Mouse (Mus musculus) midbrain, embryonic 14.5 days (tissue): ENCODE results near the gene Zfp286. TPM values are rescaled to one million over a fixed set of nuclear protein-coding genes. Genes with fewer than 3 reads are reported as not detected.

Experiments used
- ATAC-seq: fragments of 200-750 bp; cut with Nextera tagmentation; 2 replicates; pipeline ENCODE4 v1.8.0; 2017; ENCODE audit warnings: moderate number of reproducible peaks, moderate library complexity; ENCODE audit not compliant: low FRiP score, low TSS enrichment
- DNase-seq: peaks from one replicate; pipeline ENCODE4 v3.0.0-alpha.2; 2015
- H3K27ac ChIP-seq: fragments of 300-500 bp; sonication (generic); replicated peaks from 2 replicates; pipeline ENCODE4 v1.5.1; 2014; ENCODE audit warnings: mild to moderate bottlenecking, low read depth, low read length, moderate library complexity
- H3K27me3 ChIP-seq: fragments of 300-500 bp; sonication (generic); 2 replicates; pipeline ENCODE4 v1.6.1; 2014; ENCODE audit warnings: low read length, control low read depth, mixed read lengths; ENCODE audit not compliant: control insufficient read depth, insufficient read depth
- H3K36me3 ChIP-seq: fragments of 300-500 bp; sonication (generic); 2 replicates; pipeline ENCODE4 v1.6.1; 2014; ENCODE audit warnings: low read length, control low read depth; ENCODE audit not compliant: control insufficient read depth, insufficient read depth
- H3K4me1 ChIP-seq: fragments of 300-500 bp; sonication (generic); 2 replicates; pipeline ENCODE4 v1.6.1; 2014; ENCODE audit warnings: mild to moderate bottlenecking, antibody characterized with exemption, low read length, control low read depth; ENCODE audit not compliant: control insufficient read depth, insufficient read depth
- H3K4me2 ChIP-seq: fragments of 300-500 bp; sonication (generic); 2 replicates; pipeline ENCODE4 v1.6.1; 2014; ENCODE audit warnings: mild to moderate bottlenecking, low read length, moderate library complexity
- H3K4me3 ChIP-seq: fragments of 300-500 bp; sonication (generic); replicated peaks from 2 replicates; pipeline ENCODE4 v1.5.1; 2014; ENCODE audit warnings: low read depth, low read length
- H3K9ac ChIP-seq: fragments of 300-500 bp; sonication (generic); replicated peaks from 2 replicates; pipeline ENCODE4 v1.6.1; 2014; ENCODE audit warnings: mild to moderate bottlenecking, low read length, moderate library complexity
- H3K9me3 ChIP-seq: fragments of 300-500 bp; sonication (generic); 2 replicates; pipeline ENCODE4 v1.6.1; 2016; ENCODE audit warnings: low read length, control low read depth, mixed read lengths; ENCODE audit not compliant: control insufficient read depth
- WGBS: fragments of 180-500 bp; shearing (Covaris S2); extraction: QIAGEN DNeasy Blood & Tissue Kit; methylation state at CpG from one replicate; pipeline ENCODE4 v1.1.7; 2014; 5-methylcytosine and 5-hydroxymethylcytosine counted together
- polyA plus RNA-seq: library from polyadenylated mRNA; unstranded; fragments of >200 nt; fragmentation: Nextera tagmentation; extraction: Ambion mirVana; gene quantifications from 2 replicates; pipeline ENCODE4 v1.2.1, GENCODE M21; 2014

Zfp286 gene
- polyA plus RNA-seq, 1 experiment from 2014 or later: 32.5 TPM

GRCm38 (mm10) chr11:62744103-62744502 lies 45.2 kb downstream of the Zfp286 start:
- DNase-seq (peak; percentile 88), ATAC-seq (no peak)
- Histone ChIP-seq H3K27ac (no peak overlapping the region), H3K9ac (no peak overlapping the region), H3K27me3 (no peaks in the 10 kb centered on the region), H3K4me2 (no peak overlapping the region), H3K36me3 (no peaks in the 10 kb centered on the region), H3K9me3 (no peaks in the 10 kb centered on the region), H3K4me1 (no peaks in the 10 kb centered on the region), H3K4me3 (no peak overlapping the region)
- WGBS: 51% methylated on average over 5 of the region's 5 CpGs

- Histone ChIP-seq H3K36me3 (no peaks in the 10 kb centered on the region), H3K9me3 (no peaks in the 10 kb centered on the region), H3K4me1 (no peaks in the 10 kb centered on the region), H3K27me3 (no peaks in the 10 kb centered on the region), H3K9ac (no peak overlapping the region), H3K4me2 (no peak overlapping the region), H3K4me3 (no peak overlapping the region), H3K27ac (no peak overlapping the region)
- 87% methylated on average over 10 of the region's 10 CpGs for WGBS
- DNase-seq (no peak), ATAC-seq (no peak)
Observed at GRCm38 (mm10) chr11:62742261-62742957, 46.9 kb downstream of the Zfp286 start.

- ATAC-seq (no peak), DNase-seq (no peak)
- Histone ChIP-seq H3K27me3 (no peaks in the 10 kb centered on the region), H3K27ac (no peak overlapping the region), H3K36me3 (no peaks in the 10 kb centered on the region), H3K4me3 (no peak overlapping the region), H3K9ac (no peak overlapping the region), H3K4me2 (no peak overlapping the region), H3K9me3 (no peaks in the 10 kb centered on the region), H3K4me1 (no peaks in the 10 kb centered on the region)
- WGBS: 89% methylated on average over 2 of the region's 2 CpGs
Observed at GRCm38 (mm10) chr11:62741186-62741585, 48.1 kb downstream of the Zfp286 start.

- 91% methylated on average over 3 of the region's 3 CpGs for WGBS
- H3K4me2 ChIP-seq: no peak overlapping the region
- no peaks in the 10 kb centered on the region for H3K9me3 ChIP-seq
- no peak for DNase-seq
- no peak overlapping the region for H3K4me3 ChIP-seq
- no peaks in the 10 kb centered on the region for H3K27me3 ChIP-seq
- H3K27ac ChIP-seq: no peak overlapping the region
- no peak for ATAC-seq
- no peak overlapping the region for H3K9ac ChIP-seq
- peaks cover 12% of the 10 kb centered on the region for H3K36me3 ChIP-seq
- H3K4me1 ChIP-seq: peaks cover 13% of the 10 kb centered on the region
Observed at GRCm38 (mm10) chr11:62732665-62733064, 56.6 kb downstream of the Zfp286 start.

- H3K9ac ChIP-seq: no peak overlapping the region; the same call in 1 of the 2 replicates
- H3K4me3 ChIP-seq: peak overlapping the region; percentile 90
- H3K9me3 ChIP-seq: no peaks in the 10 kb centered on the region
- DNase-seq: no peak
- H3K4me2 ChIP-seq: peak overlapping the region; percentile 70
- peak; percentile 29; the same call in 1 of the 2 replicates for ATAC-seq
- no peaks in the 10 kb centered on the region for H3K27me3 ChIP-seq
- peak overlapping the region; percentile 97 for H3K27ac ChIP-seq
- peaks cover 18% of the 10 kb centered on the region for H3K36me3 ChIP-seq
- peaks cover 13% of the 10 kb centered on the region for H3K4me1 ChIP-seq
- WGBS: 4% methylated on average over 5 of the region's 5 CpGs
Observed at GRCm38 (mm10) chr11:62732022-62732387, 57.3 kb downstream of the Zfp286 start.

GRCm38 (mm10) chr11:62731311-62732021 lies 57.8 kb downstream of the Zfp286 start, which contains the start of gene Zfp287:
Gene Zfp287 (minus strand): TSS chr11:62731905.
- under 1% methylated on average over 48 of the region's 48 CpGs for WGBS
- H3K9me3 ChIP-seq: no peaks in the 10 kb centered on the region
- peak within 1 kb of the TSS; percentile 70 for H3K4me2 ChIP-seq
- DNase-seq (peak; percentile 98), ATAC-seq (peak; percentile 98)
- H3K4me3 ChIP-seq: peak within 1 kb of the TSS; percentile 90
- H3K9ac ChIP-seq: peak within 1 kb of the TSS; percentile 88
- no peaks in the 10 kb centered on the region for H3K27me3 ChIP-seq
- H3K27ac ChIP-seq: peak within 1 kb of the TSS; percentile 97
- H3K36me3 ChIP-seq: peaks cover 19% of the 10 kb centered on the region
- H3K4me1 ChIP-seq: peaks cover 13% of the 10 kb centered on the region

GRCm38 (mm10) chr11:62728276-62728675 lies 61.0 kb downstream of the Zfp286 start:
- ATAC-seq: no peak
- no peaks in the 10 kb centered on the region for H3K27me3 ChIP-seq
- 96% methylated on average over 8 of the region's 8 CpGs for WGBS
- peaks cover 13% of the 10 kb centered on the region for H3K4me1 ChIP-seq
- DNase-seq: no peak
- H3K9ac ChIP-seq: no peak overlapping the region
- H3K4me2 ChIP-seq: no peak overlapping the region
- H3K4me3 ChIP-seq: no peak overlapping the region
- H3K36me3 ChIP-seq: peaks cover 50% of the 10 kb centered on the region
- no peak overlapping the region for H3K27ac ChIP-seq
- no peaks in the 10 kb centered on the region for H3K9me3 ChIP-seq

- DNase-seq (no peak), ATAC-seq (no peak)
- Histone ChIP-seq H3K36me3 (peaks cover 62% of the 10 kb centered on the region), H3K9me3 (no peaks in the 10 kb centered on the region), H3K9ac (no peak overlapping the region), H3K27me3 (no peaks in the 10 kb centered on the region), H3K4me2 (no peak overlapping the region), H3K4me3 (no peak overlapping the region), H3K4me1 (no peaks in the 10 kb centered on the region), H3K27ac (no peak overlapping the region)
- WGBS: 88% methylated on average over 5 of the region's 5 CpGs
Observed at GRCm38 (mm10) chr11:62710657-62711056, 78.6 kb downstream of the Zfp286 start.

GRCm38 (mm10) chr11:62708252-62708651 lies 81.0 kb downstream of the Zfp286 start:
- DNase-seq (no peak), ATAC-seq (no peak)
- 80% methylated on average over 7 of the region's 7 CpGs for WGBS
- peaks cover 42% of the 10 kb centered on the region for H3K36me3 ChIP-seq
- H3K4me3 ChIP-seq: no peak overlapping the region
- H3K27me3 ChIP-seq: no peaks in the 10 kb centered on the region
- H3K9me3 ChIP-seq: no peaks in the 10 kb centered on the region
- H3K4me1 ChIP-seq: no peaks in the 10 kb centered on the region
- no peak overlapping the region for H3K4me2 ChIP-seq
- no peak overlapping the region for H3K9ac ChIP-seq
- no peak overlapping the region for H3K27ac ChIP-seq
